Mouse (Mus musculus) testis, adult 2 months (tissue): ENCODE measurements at regions not wholly inside any gene's neighbourhood (a gene's known extent, or its start where the extent isn't known, plus 50 kb on each side); places are given as distances from the start of the nearest gene placed in this dataset.

Source experiments
- CTCF ChIP-seq: fragments of 200-500 bp; IDR thresholded peaks from 2 replicates; pipeline ENCODE4 v1.5.1; 2012; ENCODE audit warnings: low read depth, mild to moderate bottlenecking, inconsistent platforms, low read length, moderate library complexity; ENCODE audit not compliant: control insufficient read depth, insufficient read depth, insufficient replicate concordance
- POLR2A ChIP-seq: fragments of 200-500 bp; IDR thresholded peaks from 2 replicates; pipeline ENCODE4 v1.6.1; 2012; ENCODE audit warnings: low read depth, mild to moderate bottlenecking, inconsistent platforms, low read length, moderate library complexity; ENCODE audit not compliant: control insufficient read depth

DNA sequence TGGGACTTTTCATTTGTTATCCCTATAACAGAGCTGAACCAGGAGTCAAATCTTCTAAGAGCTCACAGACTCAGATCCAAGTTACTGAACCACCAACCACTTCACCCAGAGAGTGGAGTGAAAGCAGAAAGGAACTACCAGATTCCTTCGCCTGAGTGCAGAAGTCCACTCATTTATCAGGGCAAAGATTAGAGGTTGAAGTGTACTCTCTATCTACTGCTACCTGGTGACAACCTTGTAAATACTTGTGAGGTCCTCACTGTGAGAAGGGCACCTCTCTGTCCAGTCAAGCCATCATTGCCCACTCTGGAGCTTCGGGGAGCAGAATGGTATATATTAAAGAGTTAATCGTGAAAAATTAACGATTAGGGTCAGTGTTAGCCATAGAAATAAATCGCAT is 87.4 kb upstream of the Shisa3 start:
- no peak for TF ChIP-seq CTCF
- no peak for TF ChIP-seq POLR2A
